In genomic region chr13:112509465-112509864, GRCm38 (mm10) we compare ENCODE assay signal across 8 mouse cellular contexts. TPM values are rescaled to one million over a fixed set of nuclear protein-coding genes. Genes with fewer than 3 reads are reported as not detected.
DNase-seq lines count a peak whose midpoint lies in the region; ATAC-seq and TF ChIP-seq lines count a peak whose summit lies in the region.
"Had no signal": no experiment of that assay in that cellular context is flagged by ENCODE, and none has a peak within 500 bp of the region (broad histone marks: within the 10 kb centered on the region; RNA-seq: fewer than 3 reads in every experiment).

No protein-coding gene starts in this region.

- no peak overlapping the region for H3K9ac ChIP-seq in embryonic facial prominence, embryonic 12.5 days

- H3K27ac ChIP-seq in bone marrow, adult 2 months (ENCODE audit: control insufficient read depth, insufficient read depth, low read depth, low read length, poor library complexity), result no peak overlapping the region
- H3K27ac ChIP-seq in embryonic facial prominence, embryonic 12.5 days, result no peak overlapping the region
- no peak overlapping the region for H3K27ac ChIP-seq in hindbrain, embryonic 10.5 days

- peak; percentile 48 for DNase-seq in G1E (ENCODE audit: low spot score)
- peak; percentile 54 for DNase-seq in hindbrain, embryonic 10.5 days (ENCODE audit: low spot score)
- DNase-seq in layer of hippocampus, adult 8-10 months (ENCODE audit: low spot score in 2 of 2), result peak; percentile 11 to 57
- DNase-seq in lung, postnatal 25 days (ENCODE audit: low spot score), result peak; percentile 59
- peak; percentile 60 to 63 for DNase-seq in right cerebral cortex, adult 2 months (ENCODE audit: low spot score in 2 of 2)

- H3K36me3 ChIP-seq in G1E (replicated peaks), result peaks cover 13% of the 10 kb centered on the region
- H3K36me3 ChIP-seq in embryonic facial prominence, embryonic 12.5 days, result peaks cover 32% of the 10 kb centered on the region
- H3K36me3 ChIP-seq in hindbrain, embryonic 10.5 days, result peaks cover 32% of the 10 kb centered on the region

- no peak overlapping the region for H3K4me2 ChIP-seq in embryonic facial prominence, embryonic 12.5 days (replicated peaks)

- ATAC-seq in G1E (ENCODE audit: extremely low read depth, insufficient number of reproducible peaks, low FRiP score, poor library complexity, severe bottlenecking), result peak; percentile 45; the same call in 1 of the 2 replicates
- ATAC-seq in embryonic facial prominence, embryonic 12.5 days (ENCODE audit: insufficient number of reproducible peaks, insufficient read depth, low FRiP score, low TSS enrichment), result 0 out of 2 replicates have a peak, but pooled peaks have one; percentile 41

- peaks cover 8% of the 10 kb centered on the region; the same call in 1 of the 2 replicates for H3K4me1 ChIP-seq in G1E (ENCODE audit: insufficient read depth, low read depth, low read length)
- no peaks in the 10 kb centered on the region; the same call in none of the 2 replicates for H3K4me1 ChIP-seq in bone marrow, adult 2 months (ENCODE audit: control insufficient read depth, insufficient read depth, low read length)
- no peaks in the 10 kb centered on the region for H3K4me1 ChIP-seq in embryonic facial prominence, embryonic 12.5 days
- no peaks in the 10 kb centered on the region for H3K4me1 ChIP-seq in hindbrain, embryonic 10.5 days (replicated peaks)

- H3K27me3 ChIP-seq in G1E (ENCODE audit: insufficient read depth, low read length), result peaks cover 5% of the 10 kb centered on the region; the same call in 1 of the 2 replicates
- H3K27me3 ChIP-seq in embryonic facial prominence, embryonic 12.5 days, result no peaks in the 10 kb centered on the region
- H3K27me3 ChIP-seq in hindbrain, embryonic 10.5 days (ENCODE audit: insufficient read depth, poor library complexity, severe bottlenecking), result no peaks in the 10 kb centered on the region
- H3K27me3 ChIP-seq: megakaryocyte, embryonic 14.5 days had no signal

- H3K9me3 ChIP-seq in G1E (replicated peaks), result no peaks in the 10 kb centered on the region
- no peaks in the 10 kb centered on the region for H3K9me3 ChIP-seq in embryonic facial prominence, embryonic 12.5 days
- no peaks in the 10 kb centered on the region for H3K9me3 ChIP-seq in hindbrain, embryonic 10.5 days
- H3K9me3 ChIP-seq: megakaryocyte, embryonic 14.5 days had no signal

- no peak overlapping the region for H3K4me3 ChIP-seq in G1E (ENCODE audit: low read depth, low read length)
- H3K4me3 ChIP-seq in bone marrow, adult 2 months (replicated peaks; ENCODE audit: control insufficient read depth, low read depth, low read length), result no peak overlapping the region
- H3K4me3 ChIP-seq in embryonic facial prominence, embryonic 12.5 days, result no peak overlapping the region
- no peak overlapping the region for H3K4me3 ChIP-seq in hindbrain, embryonic 10.5 days
- H3K4me3 ChIP-seq: megakaryocyte, embryonic 14.5 days had no signal

- 24% methylated on average over 4 of the region's 4 CpGs for WGBS in bone marrow, adult 2 months
- 22% methylated on average over 4 of the region's 4 CpGs for WGBS in embryonic facial prominence, embryonic 12.5 days
- 39% methylated on average over 4 of the region's 4 CpGs for WGBS in hindbrain, embryonic 10.5 days

- peak; percentile 79 for TF ChIP-seq CTCF in G1E (IDR thresholded peaks at IDR 0.05; ENCODE audit: low read depth, low read length)
- TF ChIP-seq CTCF in bone marrow, adult 2 months (IDR thresholded peaks at IDR 0.05; ENCODE audit: control insufficient read depth, insufficient read depth, low read length), result peak; percentile 86

- no peak for TF ChIP-seq POLR2A in bone marrow, adult 2 months (IDR thresholded peaks at IDR 0.05; ENCODE audit: borderline replicate concordance, control insufficient read depth, low read depth, low read length)

RNA-seq across cellular contexts. Expression of gene Il6st, which starts 45.6 kb away (rescaled TPM):
- total RNA-seq in G1E (2014; fragmentation: Nextera tagmentation), result 13.9 and 20.4 TPM in 2 replicates
- 4.2 and 5.0 TPM in 2 replicates for total RNA-seq in G1E (2017)
- 0.70 and 0.73 TPM in 2 replicates for polyA plus RNA-seq in G1E (2012)
- 13.9 and 29.0 TPM in 2 replicates for polyA plus RNA-seq in bone marrow, adult 2 months (2011; ENCODE audit: insufficient read depth, insufficient read length, low replicate concordance, missing spikeins)
- polyA plus RNA-seq in embryonic facial prominence, embryonic 12.5 days (2016; fragmentation: Nextera tagmentation; extraction: Ambion mirVana), result 43.7 and 45.9 TPM in 2 replicates
- polyA plus RNA-seq in hindbrain, embryonic 10.5 days (2016; fragmentation: Nextera tagmentation; extraction: Ambion mirVana), result 22.8 and 24.5 TPM in 2 replicates
- 100 to 1,000 TPM in 1 of 4 experiments, 10 to 100 TPM in 3; 87.6 to 105 (median 97.0) TPM for total RNA-seq in layer of hippocampus, adult 8-10 months (2022)
